Mouse (Mus musculus): Measurements from ENCODE around the gene Gtsf1l.

Gtsf1l gene

GRCm38 (mm10) chr2:163087728-163088127 lies at the start of gene Gtsf1l:
Gtsf1l (minus strand) TSS chr2:163087855.
- 81% methylated on average over 9 of the region's 9 CpGs for WGBS

DNA sequence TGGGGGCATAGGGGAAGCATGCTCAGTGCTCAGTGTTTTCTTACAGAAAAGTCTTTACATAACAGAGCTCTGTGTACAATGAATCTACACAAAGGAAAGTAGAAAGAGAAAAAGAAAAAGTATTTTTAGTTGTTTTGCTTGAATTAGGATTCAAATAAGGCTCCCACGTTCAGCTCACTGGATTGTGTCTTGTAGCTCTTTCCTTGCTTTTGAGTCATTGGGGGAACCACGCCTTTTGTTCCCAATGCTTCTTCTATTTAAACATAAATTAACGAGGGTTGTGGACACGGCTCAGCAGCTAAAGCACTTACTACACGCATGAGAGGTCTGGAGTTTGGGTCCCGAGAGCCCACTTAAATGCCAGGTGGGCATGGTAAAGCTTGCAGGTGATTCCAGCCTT lies 48.3 kb upstream of the Gtsf1l start:
- 46% methylated on average over 6 of the region's 6 CpGs for whole genome bisulfite sequencing

GRCm38 (mm10) chr2:163132314-163132713 lies 44.7 kb upstream of the Gtsf1l start:
- 55% methylated on average over 5 of the region's 5 CpGs for WGBS

GRCm38 (mm10) chr2:163130837-163131236 lies 43.2 kb upstream of the Gtsf1l start:
- 92% methylated on average over 5 of the region's 5 CpGs for WGBS

- WGBS, result 85% methylated on average over 5 of the region's 5 CpGs
Observed at GRCm38 (mm10) chr2:163123496-163123895, 35.8 kb upstream of the Gtsf1l start.

GRCm38 (mm10) chr2:163122319-163122718 lies 34.7 kb upstream of the Gtsf1l start:
- WGBS, result 26% methylated on average over 9 of the region's 9 CpGs

DNA sequence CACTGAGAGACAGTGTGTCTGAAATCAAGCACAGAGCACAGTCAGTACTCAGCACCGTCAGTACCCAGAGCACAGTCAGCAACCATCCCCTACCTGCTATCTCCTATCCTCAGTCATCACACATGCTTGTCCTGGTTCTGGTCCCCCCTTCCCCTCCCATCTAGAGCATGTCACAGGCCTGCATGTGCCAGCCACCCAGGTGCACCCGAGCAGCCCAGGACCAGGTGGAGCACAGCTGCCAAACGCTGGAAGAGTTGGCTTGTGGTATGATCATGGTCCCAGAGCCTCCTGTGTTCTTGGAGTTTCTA lies 33.7 kb upstream of the Gtsf1l start:
- 93% methylated on average over 3 of the region's 3 CpGs for WGBS

- 83% methylated on average over 15 of the region's 15 CpGs for WGBS
Observed at GRCm38 (mm10) chr2:163120626-163121352, 33.1 kb upstream of the Gtsf1l start.

GRCm38 (mm10) chr2:163111413-163112201 lies 24.0 kb upstream of the Gtsf1l start:
- WGBS, result 27% methylated on average over 16 of the region's 16 CpGs

GRCm38 (mm10) chr2:163110706-163111105 lies 23.1 kb upstream of the Gtsf1l start:
- 93% methylated on average over 1 of the region's 1 CpGs for WGBS

- WGBS, result 58% methylated on average over 9 of the region's 9 CpGs
Observed at GRCm38 (mm10) chr2:163108385-163108784, 20.7 kb upstream of the Gtsf1l start.

GRCm38 (mm10) chr2:163104086-163104770 lies 16.6 kb upstream of the Gtsf1l start:
- WGBS, result 61% methylated on average over 13 of the region's 13 CpGs

DNA sequence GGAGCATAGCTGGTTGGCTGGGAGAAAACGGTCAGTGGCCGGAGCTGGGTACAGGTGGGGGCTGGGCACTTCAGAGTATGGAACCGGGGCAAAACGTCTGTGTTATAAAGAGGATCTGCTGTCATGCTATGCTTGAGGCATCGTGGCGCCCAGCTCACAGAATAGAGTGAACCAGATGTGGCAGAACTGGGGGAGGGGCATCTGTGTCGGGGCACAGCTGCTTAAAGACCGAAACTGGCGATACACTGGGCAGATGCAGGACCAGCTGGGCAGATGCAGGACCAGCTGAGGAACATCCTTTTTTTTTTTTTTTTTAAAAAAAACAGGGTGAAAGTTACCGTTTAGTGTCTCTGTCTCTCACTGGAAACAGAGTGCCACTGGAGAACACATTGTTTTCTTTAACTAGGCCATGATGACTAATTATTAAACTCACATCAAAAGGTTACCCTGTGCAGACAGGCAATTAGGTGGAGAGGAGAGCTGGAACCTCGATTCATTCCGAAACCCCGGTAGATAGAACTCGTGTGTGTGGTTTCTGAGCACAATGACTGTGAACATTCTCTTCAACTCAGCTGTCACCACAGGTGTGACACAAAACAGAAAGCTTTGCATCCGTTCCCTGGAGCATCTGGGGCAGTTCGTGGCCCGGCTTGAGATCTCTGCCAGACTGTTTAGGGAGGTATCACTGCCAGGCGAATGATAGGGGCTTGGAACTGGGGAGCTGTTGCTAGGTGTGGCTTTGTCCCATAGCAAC lies 15.4 kb upstream of the Gtsf1l start:
- WGBS, result 67% methylated on average over 18 of the region's 18 CpGs

DNA sequence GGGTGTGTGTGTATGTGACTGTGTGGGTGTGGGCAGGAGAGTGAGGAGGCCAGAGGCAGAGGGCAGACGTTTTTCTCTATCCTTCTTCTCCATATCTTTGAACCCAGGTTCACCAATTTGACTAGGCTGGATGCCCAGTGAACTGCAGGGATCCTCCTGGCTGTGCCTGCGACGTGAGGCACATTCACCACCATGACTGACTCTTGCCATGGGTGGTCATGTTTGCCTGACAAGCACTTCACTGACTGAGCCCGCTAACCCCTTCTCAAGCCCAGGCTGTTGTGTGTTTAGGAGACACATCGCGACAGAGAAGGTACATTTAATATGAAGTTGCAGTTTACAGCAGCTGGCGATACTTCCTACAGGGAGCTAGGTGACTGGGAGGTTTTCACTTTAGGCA lies 14.6 kb upstream of the Gtsf1l start:
- WGBS, result 58% methylated on average over 7 of the region's 7 CpGs

GRCm38 (mm10) chr2:163101646-163102203 lies 14.1 kb upstream of the Gtsf1l start:
- WGBS, result 11% methylated on average over 10 of the region's 10 CpGs

- WGBS, result 64% methylated on average over 5 of the region's 5 CpGs
Observed at GRCm38 (mm10) chr2:163100551-163100950, 12.9 kb upstream of the Gtsf1l start.

- 64% methylated on average over 8 of the region's 8 CpGs for WGBS
Observed at GRCm38 (mm10) chr2:163099919-163100318, 12.3 kb upstream of the Gtsf1l start.

GRCm38 (mm10) chr2:163095784-163096183 lies 8.1 kb upstream of the Gtsf1l start:
- WGBS, result 81% methylated on average over 3 of the region's 3 CpGs

- 94% methylated on average over 10 of the region's 10 CpGs for WGBS
Observed at GRCm38 (mm10) chr2:163094909-163095308, 7.3 kb upstream of the Gtsf1l start.

DNA sequence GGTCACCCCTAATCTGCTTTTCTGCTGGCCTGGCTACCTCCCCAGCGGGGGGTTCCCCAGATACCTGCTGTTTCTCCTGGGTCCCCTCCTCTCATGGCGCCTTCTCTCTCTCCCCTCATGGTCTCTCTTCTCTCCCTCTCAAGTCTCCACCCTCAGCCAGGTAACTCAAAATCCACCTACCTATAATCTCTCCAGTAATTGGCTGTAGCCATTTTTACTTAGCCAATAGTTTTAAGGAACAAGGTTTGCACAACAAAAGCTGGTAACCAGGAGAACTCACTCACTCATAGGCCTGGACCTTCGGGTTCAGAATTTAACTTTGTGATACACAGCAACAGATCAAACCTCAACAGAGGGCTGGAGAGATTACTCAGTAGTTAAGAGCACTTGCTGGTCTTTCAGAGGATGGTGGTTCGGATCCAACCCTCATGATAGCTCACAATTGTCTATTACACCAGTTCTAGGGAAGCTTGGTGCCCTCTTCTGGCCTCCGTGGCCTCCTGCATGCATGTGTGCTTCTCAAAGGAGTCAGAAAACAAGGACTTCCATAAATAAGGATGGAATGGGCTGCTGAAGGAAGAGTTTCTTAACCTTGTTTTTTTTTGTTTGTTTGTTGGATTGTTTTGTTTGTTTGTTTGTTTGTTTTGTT lies 1.9 kb upstream of the Gtsf1l start:
- WGBS, result 85% methylated on average over 5 of the region's 5 CpGs

DNA sequence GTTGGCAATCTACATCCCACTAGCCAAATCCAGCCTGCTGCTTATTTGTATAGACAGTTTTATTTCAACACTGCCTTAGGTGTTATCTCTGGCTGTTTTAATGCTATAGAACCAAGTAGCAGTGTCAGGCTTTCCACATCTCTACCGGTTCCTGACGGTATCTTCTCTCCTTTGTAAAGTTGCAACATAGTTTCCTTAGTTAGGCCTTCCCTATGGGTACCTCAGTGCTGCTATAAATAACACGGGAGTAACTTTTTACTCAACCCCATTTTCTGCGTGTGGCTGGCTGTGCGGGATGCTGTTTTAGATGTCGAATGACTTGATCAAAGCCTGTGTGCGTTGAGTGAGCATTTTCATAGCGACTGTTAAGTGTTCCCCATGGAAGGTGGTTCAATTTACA lies 1.1 kb downstream of the Gtsf1l start:
- 89% methylated on average over 8 of the region's 8 CpGs for WGBS
